Mouse (Mus musculus): ENCODE data around the gene Plekhn1. TPM values are rescaled to one million over a fixed set of nuclear protein-coding genes. Genes with fewer than 3 reads are reported as not detected.

Gene Plekhn1
- total RNA-seq, 2 experiments from 2014 or later = 34.2 to 40.1 TPM

GRCm38 (mm10) chr4:156185950-156186850 is 48.5 kb downstream of the Plekhn1 start:
- peak; percentile 65 to 76 for DNase-seq (ENCODE audit: low spot score in 2 of 2)

GRCm38 (mm10) chr4:156185456-156185949 is 49.2 kb downstream of the Plekhn1 start:
- no peak for DNase-seq (ENCODE audit: low spot score in 2 of 2)

DNA sequence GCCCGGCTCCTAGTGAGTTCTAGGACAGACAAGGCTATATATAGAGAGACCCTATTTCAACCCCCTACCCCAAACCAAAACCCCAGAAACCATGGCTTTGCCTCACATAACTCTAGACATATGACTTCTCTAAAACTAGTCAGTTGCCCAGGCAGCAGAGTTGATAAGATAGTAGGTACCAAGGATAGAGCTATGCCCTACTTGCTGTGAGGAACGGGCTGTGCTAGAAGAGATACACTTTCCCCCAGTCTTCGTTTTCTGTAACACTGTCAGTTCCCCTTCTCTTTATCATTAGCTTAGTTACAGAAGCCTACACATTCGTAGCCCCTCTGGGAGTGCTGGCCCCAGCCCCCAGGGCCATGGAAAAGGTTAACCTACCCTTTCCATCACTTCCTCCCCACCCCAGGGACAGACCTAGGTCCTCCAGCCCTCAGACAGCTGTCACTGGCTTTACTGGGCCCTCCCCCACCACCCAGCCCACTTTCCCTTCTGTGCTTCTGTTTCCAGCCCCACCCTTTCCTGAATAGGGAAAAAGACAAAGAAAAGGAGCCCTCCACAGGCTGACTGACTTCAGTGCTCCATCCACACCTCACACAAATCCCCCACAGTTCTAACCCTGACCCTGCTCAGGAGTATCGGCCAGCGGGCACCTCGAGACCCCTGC is 50.2 kb downstream of the Plekhn1 start:
- no peak for DNase-seq (ENCODE audit: low spot score in 2 of 2)

- no peak for DNase-seq (ENCODE audit: low spot score in 2 of 2)
These were observed 50.9 kb downstream of the Plekhn1 start for GRCm38 (mm10) chr4:156183747-156184146.

DNA sequence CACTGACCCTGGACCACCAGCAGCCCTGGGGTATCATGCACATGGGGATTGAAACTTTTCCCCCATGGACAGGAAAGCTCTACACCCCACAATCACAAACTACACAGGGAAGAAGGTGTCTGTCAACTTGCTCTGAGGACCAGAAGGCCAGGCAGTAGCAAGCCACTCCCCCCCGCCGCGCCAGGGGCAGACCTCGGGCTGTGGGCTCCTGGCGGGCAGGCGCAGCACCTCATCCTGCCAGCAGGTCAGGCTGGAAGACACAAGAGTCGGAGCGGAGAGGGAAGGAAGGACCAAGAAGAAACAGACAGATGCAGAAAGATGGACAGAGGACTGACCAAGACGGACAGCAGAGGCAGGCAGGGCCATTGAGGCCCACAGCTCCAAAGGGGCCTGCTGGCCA is 57.0 kb downstream of the Plekhn1 start:
- no peak for DNase-seq (ENCODE audit: low spot score in 2 of 2)

- no peak for DNase-seq (ENCODE audit: low spot score in 2 of 2)
These were observed 62.8 kb downstream of the Plekhn1 start for GRCm38 (mm10) chr4:156171828-156172227.

Small RNA genes lying within 50 kb of the gene (microRNA-seq; reads per million reads assigned to microRNA genes)
- 1.7 to 6.2 reads per million in 2 experiments for gene Mir7658

Other genes starting within 250 kb of the Plekhn1 start
- 10 to 100 TPM in 1 of 2 experiments, 1 to 10 TPM in 1; 8.9 to 10.7 TPM for gene B3galt6, start 242.2 kb downstream of the Plekhn1 start, total RNA-seq (2021)
- 100 to 1,000 TPM; 213 to 215 TPM for gene Sdf4, start 242.0 kb downstream of the Plekhn1 start, total RNA-seq (2021)
- 1 to 10 TPM in 1 of 2 experiments, under 1 TPM in 1; 0.95 to 2.3 TPM for gene Tnfrsf4, start 221.0 kb downstream of the Plekhn1 start, total RNA-seq (2021)
- not detected for gene Tnfrsf18, start 208.7 kb downstream of the Plekhn1 start, total RNA-seq (2021)
- not detected for gene Ttll10, start 175.4 kb downstream of the Plekhn1 start, total RNA-seq (2021)
- gene 9430015G10Rik, start 124.9 kb downstream of the Plekhn1 start, total RNA-seq (2021) = 10 to 100 TPM; 29.4 to 30.7 TPM
- gene Rnf223, start 104.3 kb downstream of the Plekhn1 start, total RNA-seq (2021) = 1 to 10 TPM in 1 of 2 experiments, under 1 TPM in 1; 0.77 to 1.1 TPM
- 100 to 1,000 TPM; 118 to 129 TPM for gene Agrn, start 37.4 kb downstream of the Plekhn1 start, total RNA-seq (2021)
- gene Isg15, start 34.0 kb downstream of the Plekhn1 start, total RNA-seq (2021) = 1 to 10 TPM in 1 of 2 experiments, under 1 TPM in 1; 0.63 to 1.4 TPM
- 1 to 10 TPM; 5.8 to 6.0 TPM for gene AW011738, start 31.6 kb downstream of the Plekhn1 start, total RNA-seq (2021)
- under 1 TPM; 0.19 to 0.33 TPM for gene Perm1, start 19.0 kb downstream of the Plekhn1 start, total RNA-seq (2021)
- gene Noc2l, start 1.2 kb upstream of the Plekhn1 start, total RNA-seq (2021) = 10 to 100 TPM; 70.4 to 71.6 TPM
- 1 to 10 TPM; 4.0 to 5.6 TPM for gene Samd11, start 20.8 kb upstream of the Plekhn1 start, total RNA-seq (2021)
- not detected for gene Vmn2r-ps159, start 96.2 kb upstream of the Plekhn1 start, total RNA-seq (2021)